Mouse (Mus musculus) layer of hippocampus, postnatal 36 days (tissue): ENCODE results near the gene Ldlrad1. TPM values are rescaled to one million over a fixed set of nuclear protein-coding genes. Genes with fewer than 3 reads are reported as not detected.

Experiments used
- DNase-seq, 2 experiments: peaks; one replicate each; pipeline ENCODE4 v3.0.0; 2022
- total RNA-seq, 2 experiments: library from RNA; stranded (reverse); gene quantifications; 2 replicates each; pipeline ENCODE4 v1.2.3; 2021

Gene Ldlrad1
- total RNA-seq, result not detected

DNA sequence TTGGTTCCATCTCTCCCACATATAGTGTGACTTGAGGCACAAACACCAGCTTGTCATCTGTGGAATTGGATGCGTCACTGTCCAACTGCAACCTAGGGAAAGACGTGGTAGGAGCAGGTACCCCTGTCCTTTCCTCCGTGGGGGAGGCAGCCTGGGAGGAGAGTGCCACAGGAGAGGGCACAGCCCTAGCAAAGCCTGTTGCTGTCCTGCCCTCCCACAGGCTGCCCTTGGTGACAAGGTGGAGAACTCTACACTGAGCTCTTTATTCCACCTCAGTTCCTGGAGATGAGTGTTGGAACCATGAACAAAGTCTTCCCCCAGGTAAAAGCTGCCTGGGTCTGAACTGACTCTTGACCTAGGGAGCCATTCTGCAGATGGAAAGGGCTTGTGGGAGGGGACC is at the start of gene Ldlrad1:
Gene Ldlrad1, plus strand, starts transcription at position 301 of the 400 bp plus-strand sequence.
- DNase-seq, result no peak

DNA sequence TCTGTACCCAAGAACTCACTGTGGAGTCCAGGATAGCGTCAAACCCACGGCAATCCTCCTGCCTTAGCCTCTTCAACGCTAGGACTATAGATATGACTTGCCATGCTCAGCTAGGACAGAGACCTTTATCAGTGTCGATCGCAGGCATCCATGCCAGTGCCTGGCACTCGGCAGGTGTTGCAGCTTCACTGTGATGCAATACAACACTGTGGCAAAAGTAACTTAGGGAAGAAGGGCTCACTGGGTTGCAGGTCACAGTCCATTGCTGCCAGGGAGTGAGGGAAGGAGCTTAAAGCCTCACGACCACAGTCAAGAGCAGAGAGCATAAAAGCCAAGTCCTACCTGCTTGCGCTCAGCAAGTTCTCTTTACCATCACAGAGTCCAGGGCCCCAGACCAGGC is 48.8 kb upstream of the Ldlrad1 start:
- no peak for DNase-seq

DNA sequence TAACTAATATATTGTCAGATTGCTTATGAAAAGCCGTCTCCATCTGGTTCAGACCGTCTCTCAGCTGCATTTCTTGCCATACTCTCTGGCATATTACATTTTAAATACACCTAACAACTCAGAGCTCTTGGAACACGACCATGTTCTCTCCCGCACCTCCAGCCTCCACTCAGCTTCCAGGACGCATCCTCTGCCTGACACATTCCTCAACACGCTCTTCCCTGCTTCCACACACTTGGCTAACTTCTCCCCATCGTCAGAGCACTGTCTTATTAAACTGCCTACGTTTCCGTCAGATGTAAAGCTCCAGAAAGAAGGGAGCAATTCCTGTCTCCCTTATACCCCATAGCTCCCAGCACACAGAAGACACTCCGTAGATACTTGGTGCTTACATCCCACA is 45.6 kb upstream of the Ldlrad1 start:
- DNase-seq, result no peak

DNA sequence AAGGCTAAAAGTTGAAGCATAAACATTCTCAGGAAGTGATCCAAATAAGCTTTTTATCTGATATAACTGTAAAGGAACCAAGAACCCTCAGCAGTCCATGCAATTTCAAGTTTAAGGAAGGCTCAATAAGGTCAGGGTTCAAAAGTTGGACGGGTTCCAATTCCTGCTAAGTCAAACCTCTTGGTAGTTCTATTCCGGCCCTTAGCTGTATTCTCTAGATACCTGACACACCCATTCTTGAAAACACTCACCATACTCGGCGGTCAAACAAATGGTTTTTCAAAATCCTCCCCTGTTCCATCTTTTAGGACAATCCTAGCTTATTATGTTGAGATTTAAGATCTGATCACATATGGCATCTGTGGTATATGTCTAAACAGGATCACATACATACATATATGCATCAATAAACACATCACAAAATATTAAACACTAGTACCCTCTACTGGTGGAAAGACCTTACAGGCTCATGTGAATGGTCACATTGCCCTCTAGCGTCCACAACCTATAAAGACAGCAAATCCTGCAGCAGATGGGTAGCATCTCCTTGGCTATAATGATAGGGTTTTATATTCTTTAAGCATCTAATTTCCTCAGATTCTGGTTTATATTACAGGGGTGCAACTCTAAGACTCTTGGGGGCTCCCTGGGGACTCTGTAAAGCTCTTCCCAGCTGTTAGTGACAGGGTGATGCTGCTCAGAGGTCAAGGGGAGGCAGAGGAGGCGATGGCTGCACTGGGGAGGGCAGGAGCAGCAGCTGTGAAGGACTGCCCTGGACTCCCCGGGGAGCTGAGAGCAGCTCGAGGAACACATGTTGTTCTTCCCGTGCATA is 45.0 kb upstream of the Ldlrad1 start:
- peak; percentile 47 to 72 for DNase-seq

DNA sequence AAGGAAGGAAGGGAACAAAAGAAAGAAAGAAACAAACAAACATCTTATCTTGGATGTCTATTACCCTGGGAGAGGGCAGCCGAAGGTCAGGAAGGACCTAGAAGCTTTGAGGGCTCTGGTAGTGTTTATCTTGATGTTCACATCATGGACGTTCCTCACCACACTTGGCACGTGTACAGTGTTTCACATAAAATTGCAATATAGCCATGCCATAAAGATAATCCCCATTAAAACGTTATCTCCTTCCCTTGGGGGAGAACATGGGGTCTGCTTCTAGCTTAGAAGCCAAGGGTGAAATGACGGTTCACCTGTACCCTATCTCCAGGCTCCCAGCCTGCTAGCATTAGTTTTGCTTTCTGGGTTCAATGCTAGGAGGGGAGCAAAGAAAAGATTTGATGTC is 42.3 kb upstream of the Ldlrad1 start:
- no peak for DNase-seq

- no peak for DNase-seq
Measured at GRCm38 (mm10) chr4:107167798-107168197, 41.2 kb upstream of the Ldlrad1 start.

DNA sequence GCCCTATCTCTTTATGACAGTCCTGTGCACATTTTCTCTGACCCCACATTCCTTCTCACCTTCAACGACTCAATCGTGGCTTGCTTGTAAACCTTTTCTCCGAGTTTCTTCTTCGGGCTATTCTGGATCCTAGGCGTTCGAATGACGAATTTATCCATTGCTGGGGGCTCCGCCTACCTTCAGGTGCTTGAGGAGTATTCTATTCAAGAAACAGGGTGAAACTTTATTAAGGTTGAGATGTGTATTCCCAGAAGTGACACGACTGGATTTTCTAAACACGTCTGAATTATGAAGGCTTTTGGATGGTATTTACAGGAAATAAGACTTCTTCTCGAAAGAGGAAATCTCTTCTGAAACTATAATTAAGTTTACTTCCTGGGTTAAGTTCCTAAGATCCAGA is 31.5 kb upstream of the Ldlrad1 start:
- no peak for DNase-seq

GRCm38 (mm10) chr4:107178182-107178829 is 30.7 kb upstream of the Ldlrad1 start, which contains the start of gene Tmem59:
Tmem59 (plus strand) TSS chr4:107178399.
- peak; percentile 97 to 98 for DNase-seq

GRCm38 (mm10) chr4:107178830-107179490 is 30.0 kb upstream of the Ldlrad1 start, which contains the start of gene Tceanc2:
Tceanc2 (minus strand) TSS chr4:107179116.
- DNase-seq, result peak; percentile 35 to 44

DNA sequence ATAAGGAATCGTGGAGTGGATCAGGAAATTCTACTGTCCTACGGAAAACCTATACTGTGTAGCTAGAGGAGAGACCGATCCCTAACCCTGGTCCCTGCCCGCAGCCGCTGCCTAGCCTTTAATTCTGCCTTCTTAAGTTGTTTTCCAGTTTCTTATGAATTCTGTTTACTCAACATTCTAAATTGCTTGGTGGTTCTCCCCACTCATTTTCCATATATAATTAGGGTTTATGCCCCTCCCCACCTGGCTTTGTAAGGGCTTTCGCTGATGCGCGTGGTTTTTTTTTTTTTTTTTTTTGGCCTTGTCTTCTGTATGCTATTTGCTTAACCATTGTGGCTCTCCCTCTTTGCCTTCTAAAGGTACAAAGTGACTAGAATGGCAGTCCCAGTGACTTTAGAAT is 29.4 kb upstream of the Ldlrad1 start:
- DNase-seq, result no peak

- DNase-seq, result no peak
Measured at GRCm38 (mm10) chr4:107180746-107181145, 28.2 kb upstream of the Ldlrad1 start.

DNA sequence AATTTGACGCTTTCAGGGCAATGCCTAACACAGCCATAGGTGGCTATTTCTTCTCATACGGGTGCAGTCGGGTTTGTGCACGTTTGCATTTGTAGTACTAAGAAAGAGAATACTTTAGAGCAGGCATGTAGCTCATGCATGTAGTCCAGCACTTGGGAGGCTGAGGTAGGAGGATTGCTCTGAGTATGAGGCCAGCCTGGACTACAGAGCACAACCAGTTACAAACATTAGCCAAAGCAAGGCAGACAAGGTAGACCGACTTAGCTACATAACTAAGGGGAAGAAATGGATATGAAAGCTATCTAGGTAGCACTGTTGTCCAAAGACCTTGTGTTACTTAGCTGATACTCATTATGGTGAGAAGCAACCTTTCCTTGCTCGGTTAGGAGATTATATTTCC is 27.1 kb upstream of the Ldlrad1 start:
- DNase-seq, result no peak

GRCm38 (mm10) chr4:107182796-107183195 is 26.2 kb upstream of the Ldlrad1 start:
- no peak for DNase-seq

GRCm38 (mm10) chr4:107183203-107183602 is 25.8 kb upstream of the Ldlrad1 start:
- DNase-seq, result no peak

DNA sequence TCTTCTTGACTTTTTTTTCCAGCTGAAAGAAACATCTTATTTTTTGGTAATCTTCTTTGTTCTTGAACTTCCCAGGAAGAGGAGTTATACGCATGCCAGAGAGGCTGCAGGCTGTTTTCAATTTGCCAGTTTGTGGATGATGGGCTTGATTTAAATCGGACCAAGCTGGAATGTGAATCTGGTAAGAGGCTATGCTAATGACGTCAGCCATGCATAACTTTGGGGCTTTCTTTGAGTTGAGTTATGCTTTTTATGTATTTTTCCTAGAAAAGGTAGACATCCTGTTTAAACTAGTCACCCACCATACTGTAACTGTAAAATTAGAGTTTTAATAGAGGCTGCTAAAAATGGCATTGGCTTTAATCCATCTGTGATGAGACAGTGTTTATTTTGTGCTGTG is 23.3 kb upstream of the Ldlrad1 start:
- no peak for DNase-seq

DNA sequence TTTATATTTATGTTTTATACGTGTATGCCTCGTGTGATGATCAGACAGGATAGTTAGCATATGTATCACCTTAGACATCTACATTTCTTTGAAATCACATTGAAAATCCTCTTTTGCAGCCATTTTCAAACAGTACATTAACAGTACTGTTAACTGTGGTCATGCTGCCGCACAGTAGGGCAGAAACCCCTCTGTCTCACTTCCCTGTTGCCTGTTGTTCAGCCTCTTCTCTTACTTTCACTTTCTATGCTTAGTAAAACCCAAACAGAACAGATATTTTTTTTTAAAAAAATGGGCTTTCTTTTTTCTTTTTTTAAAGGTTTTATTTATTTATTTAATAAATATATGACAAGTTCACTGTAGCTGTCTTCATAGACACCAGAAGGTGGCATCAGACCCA is 15.1 kb upstream of the Ldlrad1 start:
- no peak for DNase-seq

DNA sequence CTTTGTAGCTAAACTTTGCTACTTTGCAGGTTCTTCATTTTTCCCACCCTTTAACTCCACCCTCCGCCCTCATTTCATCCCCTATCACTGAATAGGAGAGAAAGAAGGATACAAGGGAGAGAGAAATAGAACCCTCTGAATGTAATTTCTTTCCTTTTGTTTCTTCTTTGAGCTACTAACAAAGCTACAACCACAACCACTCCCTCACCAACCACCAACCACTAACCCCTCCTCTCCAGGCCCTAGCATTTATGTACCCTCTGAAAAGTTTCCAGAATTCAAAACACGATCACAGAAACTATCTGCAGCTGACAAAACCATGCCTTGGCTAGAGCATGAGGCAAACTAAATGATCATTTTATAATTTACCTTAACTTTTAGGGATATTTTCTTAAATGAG is 12.5 kb upstream of the Ldlrad1 start:
- DNase-seq, result no peak

DNA sequence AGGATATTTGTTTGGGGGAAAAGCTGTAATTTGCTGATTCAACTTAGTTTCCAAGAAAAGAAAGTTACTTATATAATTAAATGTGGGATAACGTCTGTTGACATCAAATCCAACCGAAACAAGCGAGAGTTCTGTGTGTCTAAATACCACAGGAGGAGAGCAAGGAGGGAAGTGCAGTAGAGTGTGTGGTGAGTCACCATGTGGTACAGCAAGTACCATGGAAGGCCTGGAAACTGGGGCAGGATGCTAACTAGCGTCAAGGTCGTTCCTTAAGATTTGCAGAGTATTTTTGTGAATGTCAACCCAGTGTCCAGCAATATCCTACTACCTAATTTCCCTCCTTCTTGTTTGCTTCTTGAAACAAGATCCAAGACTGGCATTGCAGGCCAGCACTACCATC is 10.9 kb upstream of the Ldlrad1 start:
- no peak for DNase-seq

DNA sequence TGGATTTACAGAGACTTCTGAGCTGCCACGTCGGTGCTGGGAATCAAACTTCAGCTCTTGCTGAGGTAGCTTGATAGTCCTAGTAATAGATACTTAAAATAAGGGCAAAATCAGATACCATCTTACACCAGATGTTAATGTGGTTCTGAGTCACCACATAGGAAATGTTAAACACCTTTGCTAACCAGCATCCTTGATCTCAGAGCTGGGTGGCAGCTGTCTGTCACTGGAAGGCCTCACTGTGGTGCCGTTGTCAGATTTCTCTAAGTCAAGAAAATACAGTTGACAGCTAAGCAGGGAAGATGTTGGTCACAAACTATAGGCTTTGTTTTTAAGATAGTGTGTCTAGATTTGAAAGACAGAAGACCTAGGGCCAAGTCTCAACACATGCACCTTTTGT is 7.2 kb upstream of the Ldlrad1 start:
- no peak for DNase-seq

DNA sequence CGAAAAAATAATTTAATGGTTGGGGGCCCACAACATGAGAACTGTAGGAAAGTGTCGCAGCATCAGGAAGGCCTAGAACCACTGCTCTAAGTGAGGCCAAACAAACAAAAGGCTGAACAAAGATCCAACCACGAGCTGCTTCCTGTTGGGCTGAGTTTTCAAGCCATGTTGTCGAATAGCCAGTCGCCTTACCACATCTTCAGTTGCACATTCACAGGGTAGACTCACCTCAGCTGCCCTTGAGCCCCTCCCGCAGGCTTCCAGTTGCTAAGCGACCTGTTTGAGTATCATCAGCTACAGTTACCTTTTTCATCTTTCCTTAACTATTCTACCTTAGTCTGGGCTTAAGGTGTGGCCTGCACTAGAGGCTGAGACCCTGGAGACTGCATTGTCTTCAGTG is 6.0 kb upstream of the Ldlrad1 start:
- no peak for DNase-seq

DNA sequence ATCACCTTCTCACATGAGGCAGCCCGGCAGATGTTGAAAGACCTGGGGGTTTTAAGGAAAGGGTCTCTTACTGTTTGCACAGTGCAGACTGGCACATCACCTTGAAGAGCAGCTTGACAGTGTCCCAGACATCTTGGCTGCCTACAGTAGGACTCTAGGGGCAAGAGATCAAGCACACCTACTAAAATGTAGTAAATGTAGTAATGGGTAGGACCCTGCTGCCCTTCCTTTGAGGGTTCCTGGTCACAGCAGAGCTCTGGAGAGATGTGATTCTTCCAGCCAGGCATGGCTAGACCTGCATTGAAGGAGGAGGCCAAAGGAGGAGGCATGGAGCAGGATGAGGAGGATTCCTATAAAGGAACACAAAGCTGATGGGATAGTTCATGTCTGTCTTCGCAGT is 2.0 kb upstream of the Ldlrad1 start:
- DNase-seq, result no peak

DNA sequence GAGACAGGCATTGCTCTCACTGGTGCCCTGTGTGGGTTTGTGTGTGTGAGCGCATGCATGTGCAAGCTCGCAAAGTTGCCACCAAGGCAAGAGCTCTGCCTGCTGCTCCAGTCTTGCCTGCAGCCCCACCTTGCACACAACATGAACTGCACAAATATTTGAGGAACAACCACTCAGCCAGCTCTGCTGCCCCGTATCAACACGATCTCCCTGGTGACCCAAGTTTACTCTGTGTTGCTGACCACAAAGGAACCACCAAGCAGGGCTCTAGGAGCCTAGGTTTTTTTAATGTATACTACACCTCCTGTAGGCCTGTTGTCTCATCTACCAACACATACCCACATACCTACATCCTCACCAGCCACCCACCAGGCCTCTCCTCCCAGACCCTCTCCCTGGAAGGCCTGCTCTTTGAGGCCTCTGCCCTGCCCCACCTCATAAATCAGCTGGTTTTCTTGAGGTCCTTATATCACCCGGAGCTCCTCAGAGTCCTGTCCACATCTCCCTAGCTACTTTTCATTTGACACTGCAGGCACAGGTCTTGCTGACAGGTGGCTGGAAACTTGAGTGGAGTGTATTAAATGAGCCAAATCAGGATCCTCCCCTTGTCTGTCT is 1.6 kb downstream of the Ldlrad1 start:
- DNase-seq, result no peak

GRCm38 (mm10) chr4:107211465-107211864 is 2.5 kb downstream of the Ldlrad1 start:
- DNase-seq, result peak in 1 of 2 experiments; percentile 17
